ENCODE assay signal across 24 mouse cellular contexts in genomic region chr5:23560171-23560570, GRCm38 (mm10).
"Had no signal": no experiment of that assay in that cellular context is flagged by ENCODE, and none has a peak within 500 bp of the region (broad histone marks: within the 10 kb centered on the region; RNA-seq: fewer than 3 reads in every experiment).

No protein-coding gene starts in this region.

- H3K27me3 ChIP-seq: heart, embryonic 13.5 days; heart, embryonic 15.5 days; hindbrain, embryonic 12.5 days; intestine, embryonic 15.5 days; kidney, embryonic 15.5 days; limb, embryonic 13.5 days; limb, embryonic 15.5 days; liver, embryonic 12.5 days had no signal

- ATAC-seq: hindbrain, embryonic 16.5 days; inflammation-experienced regulatory T-cells, adult 6 months; intestine, embryonic 15.5 days; intestine, postnatal 0 days; liver, embryonic 12.5 days had no signal

- DNase-seq: gastrocnemius, postnatal 14 days; gastrocnemius, postnatal 36 days; heart, adult 11 months; heart, adult 2 months; heart, postnatal 14 days; heart, postnatal 4 days; kidney, adult 18-20 months; kidney, adult 8-10 months; kidney, postnatal 14 days; kidney, postnatal 36 days; layer of hippocampus, adult 9-11 months; layer of hippocampus, postnatal 36 days; left cerebral cortex, postnatal 4 days had no signal
